ENCODE assay signal across 7 mouse cellular contexts in the genomic region with DNA sequence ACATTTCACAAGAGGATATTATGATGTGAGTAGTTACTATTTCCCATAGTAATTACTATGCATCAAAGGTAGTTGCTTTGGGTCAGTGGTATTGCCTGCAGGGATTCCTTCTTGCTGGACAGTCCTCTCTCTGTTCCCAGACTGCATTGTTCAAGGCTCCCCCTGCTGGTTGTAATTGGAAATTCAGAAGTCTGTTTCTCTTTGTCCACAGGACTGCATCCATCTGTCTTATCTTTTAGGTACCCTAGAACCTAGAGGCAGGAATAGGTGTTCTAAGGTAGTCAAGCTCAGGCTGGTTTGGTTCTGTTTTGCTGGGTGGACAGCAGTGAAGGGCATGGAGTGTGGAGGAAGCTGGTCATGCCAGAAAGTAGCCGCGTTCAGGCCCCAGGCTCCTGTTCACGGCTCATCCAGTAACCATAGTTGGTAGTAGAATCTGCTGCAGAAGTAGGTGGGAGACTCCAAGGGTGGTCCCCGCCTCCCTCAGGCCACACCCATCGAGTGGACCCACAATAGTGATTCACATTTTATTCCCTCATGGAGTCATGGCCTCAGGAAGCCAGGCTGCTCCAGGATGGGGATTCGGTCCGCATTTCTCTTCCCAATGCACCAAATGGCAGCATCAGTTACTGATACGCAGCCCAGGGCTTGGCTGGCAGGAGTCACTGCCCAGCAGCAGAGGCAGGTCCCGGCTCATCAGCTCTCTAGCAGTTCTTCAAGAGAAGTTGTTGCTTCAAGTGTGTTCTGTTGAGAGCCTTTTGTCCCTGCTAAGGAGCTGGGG. TPM values are rescaled to one million over a fixed set of nuclear protein-coding genes. Genes with fewer than 3 reads are reported as not detected.
DNase-seq lines count a peak whose midpoint lies in the region; ATAC-seq lines count a peak whose summit lies in the region.

No protein-coding gene starts in this region.

- H3K4me1 ChIP-seq in hindbrain, embryonic 12.5 days: no peaks in the 10 kb centered on the region
- no peaks in the 10 kb centered on the region for H3K4me1 ChIP-seq in neural tube, embryonic 12.5 days

- H3K4me2 ChIP-seq in hindbrain, embryonic 12.5 days (replicated peaks): no peak overlapping the region
- no peak overlapping the region for H3K4me2 ChIP-seq in neural tube, embryonic 12.5 days (replicated peaks)

- WGBS in hindbrain, embryonic 12.5 days: 78% methylated on average over 9 of the region's 9 CpGs
- WGBS in neural tube, embryonic 12.5 days: 76% methylated on average over 9 of the region's 9 CpGs

- no peak overlapping the region for H3K27ac ChIP-seq in hindbrain, embryonic 12.5 days
- H3K27ac ChIP-seq in neural tube, embryonic 12.5 days: no peak overlapping the region

- 0 out of 2 replicates have a peak, but pooled peaks have one; percentile 32 for ATAC-seq in hindbrain, embryonic 12.5 days (ENCODE audit: low FRiP score)
- ATAC-seq in neural tube, embryonic 12.5 days (ENCODE audit: low FRiP score, low read depth): peak; percentile 21; the same call in 1 of the 2 replicates

- peak; percentile 35 to 37 for DNase-seq in urinary bladder, postnatal 36 days (ENCODE audit: low spot score in 2 of 2)
- no peak for DNase-seq in urinary bladder, postnatal 10 days (ENCODE audit: low spot score)
- peak; percentile 75 for DNase-seq in adrenal gland, adult 2 months
- DNase-seq in embryo, embryonic 11.5 days (ENCODE audit: low read depth, low spot score): peak; percentile 59
- DNase-seq in liver: peak; percentile 48

- H3K9me3 ChIP-seq in hindbrain, embryonic 12.5 days (replicated peaks): no peaks in the 10 kb centered on the region
- H3K9me3 ChIP-seq in neural tube, embryonic 12.5 days: no peaks in the 10 kb centered on the region

- no peaks in the 10 kb centered on the region for H3K27me3 ChIP-seq in hindbrain, embryonic 12.5 days
- H3K27me3 ChIP-seq in neural tube, embryonic 12.5 days (replicated peaks): no peaks in the 10 kb centered on the region

- no peak overlapping the region for H3K9ac ChIP-seq in hindbrain, embryonic 12.5 days
- no peak overlapping the region for H3K9ac ChIP-seq in neural tube, embryonic 12.5 days

- H3K36me3 ChIP-seq in hindbrain, embryonic 12.5 days: no peaks in the 10 kb centered on the region
- H3K36me3 ChIP-seq in neural tube, embryonic 12.5 days: no peaks in the 10 kb centered on the region

- no peak overlapping the region for H3K4me3 ChIP-seq in hindbrain, embryonic 12.5 days
- H3K4me3 ChIP-seq in neural tube, embryonic 12.5 days: no peak overlapping the region

RNA-seq across cellular contexts. Expression of gene Caprin1, which starts 51.7 kb away (rescaled TPM):
- total RNA-seq in adrenal gland, adult 2 months (2021): 100 to 1,000 TPM; 356 to 495 TPM
- polyA plus RNA-seq in adrenal gland, adult 2 months (2012; rRNA removed): 224 and 272 TPM in 2 replicates
- polyA plus RNA-seq in hindbrain, embryonic 12.5 days (2016; fragmentation: Nextera tagmentation; extraction: Ambion mirVana): 538 and 571 TPM in 2 replicates
- polyA plus RNA-seq in neural tube, embryonic 12.5 days (2016; fragmentation: Nextera tagmentation; extraction: Ambion mirVana): 512 and 528 TPM in 2 replicates
